In the genomic region with DNA sequence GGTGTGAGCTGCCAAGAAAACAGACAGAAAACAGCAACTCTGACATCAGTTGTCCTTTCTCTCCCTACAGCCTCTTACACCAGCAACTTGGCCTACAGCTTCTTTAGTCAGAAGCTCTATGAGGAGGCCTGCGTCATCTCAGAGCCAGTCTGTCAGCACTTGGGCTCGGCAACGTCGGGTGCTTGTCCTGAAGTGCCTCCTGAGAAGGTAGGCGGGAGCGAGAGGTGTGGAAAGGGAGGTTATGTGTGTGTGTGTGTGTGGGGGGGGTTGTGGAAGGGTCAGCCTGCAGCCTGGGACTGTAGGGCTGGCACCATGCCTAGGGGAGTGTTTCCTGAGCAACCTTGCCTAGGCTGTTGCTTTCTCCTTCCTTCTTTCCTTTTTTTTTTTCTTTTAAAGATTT, we compare ENCODE assay signal across 24 mouse cellular contexts. TPM values are rescaled to one million over a fixed set of nuclear protein-coding genes. Genes with fewer than 3 reads are reported as not detected.
DNase-seq lines count a peak whose midpoint lies in the region; ATAC-seq lines count a peak whose summit lies in the region.
"Had no signal": no experiment of that assay in that cellular context is flagged by ENCODE, and none has a peak within 500 bp of the region (broad histone marks: within the 10 kb centered on the region; RNA-seq: fewer than 3 reads in every experiment).

No protein-coding gene starts in this region.

- 16% methylated on average over 6 of the region's 6 CpGs for WGBS in heart, embryonic 12.5 days
- WGBS in heart, embryonic 14.5 days: 30% methylated on average over 6 of the region's 6 CpGs

- no peak overlapping the region for H3K4me3 ChIP-seq in heart, embryonic 12.5 days
- no peak overlapping the region for H3K4me3 ChIP-seq in heart, embryonic 14.5 days (ENCODE audit: control insufficient read depth in 1 of 2, insufficient read depth in 1 of 2, low read depth in 1 of 2, low read length in 2 of 2)
- H3K4me3 ChIP-seq: embryonic facial prominence, embryonic 13.5 days; hindbrain, embryonic 15.5 days; intestine, embryonic 15.5 days; left cerebral cortex, adult 2 months; limb, embryonic 12.5 days; liver, embryonic 12.5 days; megakaryocyte, embryonic 14.5 days; neural tube, embryonic 13.5 days had no signal

- H3K4me1 ChIP-seq in heart, embryonic 12.5 days (replicated peaks): 0 out of 2 replicates have a peak, but pooled peaks cover 7% of the 10 kb centered on the region
- no peaks in the 10 kb centered on the region for H3K4me1 ChIP-seq in heart, embryonic 14.5 days (ENCODE audit: control insufficient read depth in 2 of 2, insufficient read depth in 2 of 2, low read length in 2 of 2)
- H3K4me1 ChIP-seq: hindbrain, embryonic 15.5 days; intestine, embryonic 15.5 days; limb, embryonic 12.5 days; neural tube, embryonic 13.5 days had no signal

- H3K9me3 ChIP-seq in heart, embryonic 12.5 days (replicated peaks): no peaks in the 10 kb centered on the region
- H3K9me3 ChIP-seq in heart, embryonic 14.5 days (ENCODE audit: control insufficient read depth, low read length): no peaks in the 10 kb centered on the region
- H3K9me3 ChIP-seq: embryonic facial prominence, embryonic 13.5 days; hindbrain, embryonic 15.5 days; intestine, embryonic 15.5 days; limb, embryonic 12.5 days; liver, embryonic 12.5 days; megakaryocyte, embryonic 14.5 days; neural tube, embryonic 13.5 days had no signal

- H3K36me3 ChIP-seq in heart, embryonic 12.5 days: peaks cover 74% of the 10 kb centered on the region
- peaks cover 80% of the 10 kb centered on the region for H3K36me3 ChIP-seq in heart, embryonic 14.5 days (ENCODE audit: control insufficient read depth, insufficient read depth, low read length)
- H3K36me3 ChIP-seq: hindbrain, embryonic 15.5 days had no signal

- ATAC-seq in heart, embryonic 12.5 days (ENCODE audit: insufficient number of reproducible peaks, low FRiP score): peak; percentile 70
- ATAC-seq in heart, embryonic 14.5 days (ENCODE audit: insufficient number of reproducible peaks, insufficient read depth, low FRiP score, low read depth): peak; percentile 85
- ATAC-seq: intestine, embryonic 15.5 days; liver, embryonic 12.5 days had no signal

- H3K27ac ChIP-seq in heart, embryonic 12.5 days (ENCODE audit: poor library complexity, severe bottlenecking): peak overlapping the region; percentile 61; the same call in 1 of the 2 replicates
- H3K27ac ChIP-seq in heart, embryonic 14.5 days (replicated peaks in 1 of 2; ENCODE audit: control insufficient read depth in 1 of 2, insufficient read depth in 1 of 2, low read depth in 2 of 2, low read length in 2 of 2): peak overlapping the region; percentile 27 to 50; a peak in 1 of 4 replicates
- H3K27ac ChIP-seq: embryonic facial prominence, embryonic 13.5 days; hindbrain, embryonic 15.5 days; intestine, embryonic 15.5 days; left cerebral cortex, adult 2 months; limb, embryonic 12.5 days; liver, embryonic 12.5 days; neural tube, embryonic 13.5 days had no signal

- H3K4me2 ChIP-seq in heart, embryonic 12.5 days: no peak overlapping the region
- H3K4me2 ChIP-seq in heart, embryonic 14.5 days (ENCODE audit: low read length): no peak overlapping the region
- H3K4me2 ChIP-seq: embryonic facial prominence, embryonic 13.5 days; hindbrain, embryonic 15.5 days; intestine, embryonic 15.5 days; limb, embryonic 12.5 days; liver, embryonic 12.5 days; neural tube, embryonic 13.5 days had no signal

- DNase-seq in lung, adult 18-20 months: peak; percentile 81 to 87
- DNase-seq in lung, postnatal 14 days: peak; percentile 62
- DNase-seq in urinary bladder, adult 18-20 months (ENCODE audit: low spot score in 2 of 2): no peak
- DNase-seq in layer of hippocampus, adult 18-20 months (ENCODE audit: low spot score in 2 of 2): no peak
- DNase-seq in left cerebral cortex, postnatal 25 days (ENCODE audit: low spot score in 2 of 2): no peak
- DNase-seq: adrenal gland, adult 8-10 months; cerebellum, postnatal 10 days; gastrocnemius, postnatal 10 days; kidney, adult 9 months; kidney, postnatal 25 days; midbrain, embryonic 14.5 days; thymus, postnatal 25 days had no signal

- H3K27me3 ChIP-seq in heart, embryonic 12.5 days (replicated peaks): no peaks in the 10 kb centered on the region
- H3K27me3 ChIP-seq in heart, embryonic 14.5 days (ENCODE audit: control insufficient read depth, insufficient read depth, low read length): no peaks in the 10 kb centered on the region
- H3K27me3 ChIP-seq: embryonic facial prominence, embryonic 13.5 days; hindbrain, embryonic 15.5 days; intestine, embryonic 15.5 days; limb, embryonic 12.5 days; liver, embryonic 12.5 days; megakaryocyte, embryonic 14.5 days; neural tube, embryonic 13.5 days had no signal

- no peak overlapping the region for H3K9ac ChIP-seq in heart, embryonic 12.5 days
- no peak overlapping the region for H3K9ac ChIP-seq in heart, embryonic 14.5 days (ENCODE audit: low read length)
- H3K9ac ChIP-seq: embryonic facial prominence, embryonic 13.5 days; hindbrain, embryonic 15.5 days; intestine, embryonic 15.5 days; limb, embryonic 12.5 days; liver, embryonic 12.5 days; neural tube, embryonic 13.5 days had no signal

- intact Hi-C loops in left cerebral cortex, postnatal 25 days (cut with DNase I): no loop called here

RNA-seq across cellular contexts. Expression of a gene that starts 6.5 kb away (rescaled TPM):
- 24.0 and 26.1 TPM in 2 replicates for polyA plus RNA-seq in heart, embryonic 12.5 days (2016; fragmentation: Nextera tagmentation; extraction: Ambion mirVana)
- polyA plus RNA-seq in heart, embryonic 14.5 days (2014; fragmentation: Nextera tagmentation; extraction: Ambion mirVana): 13.5 and 16.2 TPM in 2 replicates
- total RNA-seq in layer of hippocampus, adult 18-20 months (2021): 1 to 10 TPM in 1 of 2 experiments, under 1 TPM in 1; 0.64 to 1.4 TPM
- under 1 TPM; 0.60 to 0.76 TPM for total RNA-seq in left cerebral cortex, postnatal 25 days (2021)

RNA-seq across cellular contexts. Expression of a gene that starts 23.3 kb away (rescaled TPM):
- 46.2 and 48.2 TPM in 2 replicates for polyA plus RNA-seq in heart, embryonic 12.5 days (2016; fragmentation: Nextera tagmentation; extraction: Ambion mirVana)
- 39.2 and 41.3 TPM in 2 replicates for polyA plus RNA-seq in heart, embryonic 14.5 days (2014; fragmentation: Nextera tagmentation; extraction: Ambion mirVana)
- 10 to 100 TPM; 34.6 to 38.9 TPM for total RNA-seq in layer of hippocampus, adult 18-20 months (2021)
- 10 to 100 TPM; 42.1 to 43.9 TPM for total RNA-seq in left cerebral cortex, postnatal 25 days (2021)

RNA-seq across cellular contexts. Expression of a gene that starts 23.4 kb away (rescaled TPM):
- polyA plus RNA-seq in heart, embryonic 12.5 days (2016; fragmentation: Nextera tagmentation; extraction: Ambion mirVana): 267 and 273 TPM in 2 replicates
- polyA plus RNA-seq in heart, embryonic 14.5 days (2014; fragmentation: Nextera tagmentation; extraction: Ambion mirVana): 397 and 431 TPM in 2 replicates
- total RNA-seq in layer of hippocampus, adult 18-20 months (2021): 100 to 1,000 TPM; 469 to 474 TPM
- 100 to 1,000 TPM; 365 to 396 TPM for total RNA-seq in left cerebral cortex, postnatal 25 days (2021)

RNA-seq across cellular contexts. Expression of a gene that starts 29.0 kb away (rescaled TPM):
- 58.8 and 60.7 TPM in 2 replicates for polyA plus RNA-seq in heart, embryonic 12.5 days (2016; fragmentation: Nextera tagmentation; extraction: Ambion mirVana)
- 59.9 and 72.7 TPM in 2 replicates for polyA plus RNA-seq in heart, embryonic 14.5 days (2014; fragmentation: Nextera tagmentation; extraction: Ambion mirVana)
- total RNA-seq in layer of hippocampus, adult 18-20 months (2021): 10 to 100 TPM; 69.4 to 72.5 TPM
- 10 to 100 TPM; 54.8 to 57.2 TPM for total RNA-seq in left cerebral cortex, postnatal 25 days (2021)

RNA-seq across cellular contexts. Expression of a gene that starts 32.2 kb away (rescaled TPM):
- 0.19 TPM in 1 of 2 replicates, not detected in the other for polyA plus RNA-seq in heart, embryonic 12.5 days (2016; fragmentation: Nextera tagmentation; extraction: Ambion mirVana)
- polyA plus RNA-seq in heart, embryonic 14.5 days (2014; fragmentation: Nextera tagmentation; extraction: Ambion mirVana): 0.15 TPM in 1 of 2 replicates, not detected in the other
- total RNA-seq in layer of hippocampus, adult 18-20 months (2021): not detected
- total RNA-seq in left cerebral cortex, postnatal 25 days (2021): not detected
- total RNA-seq: gastrocnemius, postnatal 10 days; heart, adult 18-20 months; left cerebral cortex, adult 2 months had no signal
- polyA plus RNA-seq: liver, embryonic 12.5 days; midbrain, embryonic 14.5 days; small intestine, adult 2 months had no signal

Comparison
In these comparisons a context has a peak if more than half of its experiments do, and no peak if none do; other contexts are left out.
1. DNase-seq: peak in lung, adult 18-20 months (2 of 2) and lung, postnatal 14 days (single experiment); none in urinary bladder, adult 18-20 months (0 of 2), layer of hippocampus, adult 18-20 months (0 of 2) and left cerebral cortex, postnatal 25 days (0 of 2).